Mouse (Mus musculus): ENCODE measurements at regions not wholly inside any gene's neighbourhood (a gene's known extent, or its start where the extent isn't known, plus 50 kb on each side); places are given as distances from the start of the nearest gene placed in this dataset.

GRCm38 (mm10) chr8:10828580-10828979, 179.7 kb downstream of the Irs2 start:
- TF ChIP-seq CTCF (conservative IDR thresholded peaks at IDR 0.05; ENCODE audit: insufficient read depth, insufficient read length, low read depth, low read length) (no peak), POLR2A (IDR thresholded peaks at IDR 0.05; ENCODE audit: low read depth, low read length) (no peak)
